Mouse (Mus musculus) spleen, adult 2 months (tissue): Measurements from ENCODE around the gene Pts.

Source experiments
- CTCF ChIP-seq: fragments of 200-500 bp; IDR thresholded peaks from 2 replicates; pipeline ENCODE4 v1.5.1; 2011; ENCODE audit warnings: mild to moderate bottlenecking, inconsistent platforms; ENCODE audit not compliant: insufficient read depth, insufficient read length, insufficient replicate concordance; ENCODE audit errors: extremely low read depth
- POLR2A ChIP-seq: fragments of 200-500 bp; IDR thresholded peaks from 2 replicates; pipeline ENCODE4 v1.6.1; 2011; ENCODE audit warnings: low read depth, low read length, inconsistent platforms

DNA sequence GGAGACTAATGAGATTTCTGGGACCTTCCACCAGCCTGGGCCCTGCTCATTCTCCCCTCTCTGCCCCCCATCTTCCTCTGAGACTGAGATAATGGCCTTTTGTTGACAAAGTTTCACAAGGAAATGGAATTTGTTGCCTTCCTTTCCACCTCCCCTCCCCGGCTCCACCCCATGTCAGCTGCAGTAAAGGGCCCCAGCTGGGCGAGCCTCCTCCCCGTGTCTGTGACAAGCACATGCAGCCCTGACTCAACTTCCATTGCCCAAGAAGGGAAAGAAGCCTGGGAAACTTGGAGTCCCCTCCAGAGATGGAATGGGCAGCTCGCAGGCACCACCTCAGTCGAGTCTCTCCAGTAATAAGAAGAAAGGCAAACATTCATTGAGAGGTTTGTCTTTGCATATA, 49.7 kb downstream of the Pts start:
- TF ChIP-seq CTCF, result no peak
- no peak for TF ChIP-seq POLR2A
